Mouse (Mus musculus) thymus, postnatal 14 days (tissue): ENCODE measurements around the gene Rpl22l1.
"Not testable (repeated sequence)": the region's sequence is repeated elsewhere in the genome, so short reads cannot be mapped to it uniquely, and the experiment has no call there.

Source experiments
- DNase-seq: peaks from one replicate; pipeline ENCODE4 v3.0.0; 2021

The Rpl22l1 gene

DNA sequence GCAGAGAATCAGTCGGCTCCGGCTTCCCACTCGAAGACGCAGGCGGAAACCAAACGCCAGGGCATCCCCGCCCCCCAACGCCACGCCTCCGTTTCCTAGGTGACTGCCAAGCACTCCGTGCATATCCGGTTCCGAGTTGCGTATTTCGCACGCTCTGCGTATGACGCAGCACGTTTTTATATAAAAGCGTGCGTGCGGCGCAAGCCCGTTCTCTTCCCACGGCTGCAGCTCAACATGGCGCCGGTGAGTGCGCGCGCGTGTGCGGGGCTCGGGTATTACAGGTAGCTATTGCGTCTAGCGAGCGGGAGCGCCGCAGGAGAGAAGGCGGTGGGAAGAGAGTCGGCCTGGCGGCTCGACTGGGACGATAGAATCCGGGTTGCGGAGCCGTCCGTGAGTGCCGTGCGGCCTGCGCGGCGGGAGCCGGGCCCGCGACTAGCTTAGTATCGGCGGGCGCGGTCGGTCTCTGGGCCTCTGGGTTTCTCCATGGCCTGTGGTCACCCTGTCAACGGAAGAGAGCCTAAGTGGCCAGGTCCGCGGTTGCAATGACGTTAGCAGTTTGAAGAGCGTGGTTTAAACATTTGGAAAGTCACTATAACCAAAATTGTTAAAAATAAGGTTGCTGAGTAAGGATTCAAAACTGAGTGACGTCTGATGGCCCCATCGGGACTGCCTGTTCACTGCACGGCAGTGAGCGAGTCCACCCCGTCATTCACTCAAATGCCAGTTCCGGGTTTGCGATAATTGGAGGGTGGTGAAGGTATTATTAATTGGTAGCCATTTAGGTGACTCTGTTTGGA is at the start of gene Rpl22l1:
TSS of gene Rpl22l1 (plus strand) at position 136 of the 797 bp plus-strand sequence.
- peak; percentile 100 for DNase-seq

DNA sequence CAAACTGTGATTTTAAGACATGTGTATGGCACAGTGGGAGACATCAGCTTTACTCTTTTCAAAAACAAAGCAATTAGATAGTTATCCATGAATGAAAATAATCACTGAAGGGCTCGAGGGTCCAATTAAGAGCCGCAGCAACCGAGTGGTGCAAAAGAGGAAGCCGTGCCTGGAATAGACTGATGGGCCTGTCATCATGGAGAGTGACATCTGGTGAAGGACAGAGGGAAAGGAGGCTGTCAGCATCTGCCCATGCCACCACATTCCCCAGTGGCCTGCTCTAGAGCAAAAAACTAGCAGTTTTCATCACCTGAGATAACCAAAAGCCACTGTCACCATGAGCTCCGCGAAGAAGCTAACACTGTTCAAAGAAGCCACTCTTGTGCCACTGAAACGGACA is 49.8 kb upstream of the Rpl22l1 start:
- no peak for DNase-seq

DNA sequence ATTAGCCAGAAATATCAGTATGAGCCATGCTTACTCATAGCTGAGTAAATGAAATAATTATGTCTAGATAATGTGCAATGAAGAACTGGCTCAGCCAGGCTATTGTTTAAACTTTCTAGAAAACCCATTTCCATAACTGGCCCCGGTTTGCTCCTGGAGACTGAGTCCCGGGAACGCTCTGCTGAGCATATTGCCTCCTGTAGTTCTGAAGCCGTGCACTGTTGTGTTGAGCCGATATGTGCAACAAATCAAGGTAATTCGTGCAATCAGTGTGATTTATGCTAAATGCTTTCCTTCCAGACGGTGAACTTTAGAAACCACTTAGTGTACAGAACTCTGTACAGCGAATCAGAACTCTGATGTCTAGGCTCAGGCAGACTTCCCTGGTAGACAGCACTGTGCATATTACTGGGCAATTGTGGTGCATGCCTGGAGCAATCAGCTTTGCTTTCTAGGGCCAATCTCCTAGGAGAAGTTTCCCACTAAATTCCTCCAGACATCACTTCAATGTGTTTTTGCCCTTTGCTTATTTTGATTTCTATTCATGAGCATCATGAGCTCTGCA is 43.9 kb upstream of the Rpl22l1 start:
- DNase-seq = no peak

DNA sequence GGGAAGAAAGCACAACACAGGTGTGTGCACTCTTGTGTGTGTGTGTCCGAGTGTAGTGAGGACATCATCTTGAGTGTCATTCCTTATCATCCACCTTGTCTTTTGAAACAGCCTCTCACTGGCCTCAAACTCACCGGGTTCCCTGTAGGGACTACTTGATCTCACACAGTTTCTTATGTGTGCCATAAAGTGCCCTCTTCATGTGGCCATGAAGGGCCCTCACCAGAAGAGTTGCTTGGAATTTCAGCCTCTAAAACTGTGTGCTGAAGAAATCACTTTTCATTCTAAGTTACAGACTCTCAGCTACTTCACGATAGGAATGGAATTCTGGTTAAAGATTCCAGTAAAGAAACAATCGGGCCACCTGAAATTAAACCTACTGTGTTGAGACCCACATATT is 38.3 kb upstream of the Rpl22l1 start:
- DNase-seq = no peak

DNA sequence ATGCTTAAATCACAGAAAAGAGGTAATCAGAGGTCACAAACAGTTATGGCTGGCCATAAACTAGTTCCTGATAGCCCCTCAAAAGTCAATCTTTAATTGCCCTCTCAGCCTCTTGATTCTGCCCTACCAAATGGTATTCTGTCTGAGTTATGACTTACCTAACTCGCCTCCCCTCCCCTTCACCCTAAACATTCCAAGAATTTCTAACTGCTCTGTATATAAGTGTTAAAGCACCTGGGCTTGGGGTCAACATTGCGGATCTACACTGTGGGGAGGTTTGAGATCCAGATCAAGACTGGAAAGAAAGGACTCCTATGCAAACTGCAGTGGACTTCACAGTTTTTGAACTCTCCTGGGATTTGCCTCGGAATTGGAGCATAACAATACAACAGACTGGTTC is 37.0 kb upstream of the Rpl22l1 start:
- no peak for DNase-seq

DNA sequence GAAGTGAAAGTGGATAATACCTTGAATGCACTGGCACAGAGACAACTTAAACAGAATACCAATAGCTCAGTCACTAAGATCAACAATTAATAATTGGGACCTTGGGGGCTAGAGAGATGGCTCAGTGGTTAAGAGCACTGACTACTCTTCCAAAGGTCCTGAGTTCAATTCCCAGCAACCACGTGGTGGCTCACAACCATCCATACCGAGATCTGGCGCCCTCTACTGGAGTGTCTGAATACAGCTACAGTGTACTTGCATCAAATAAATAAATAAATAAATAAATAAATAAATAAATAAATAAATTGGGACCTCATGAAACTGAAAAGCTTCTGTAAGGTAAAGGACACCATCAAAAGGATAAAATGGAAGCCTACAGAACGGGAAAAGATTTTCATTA is 32.3 kb upstream of the Rpl22l1 start:
- DNase-seq = not testable (repeated sequence)

DNA sequence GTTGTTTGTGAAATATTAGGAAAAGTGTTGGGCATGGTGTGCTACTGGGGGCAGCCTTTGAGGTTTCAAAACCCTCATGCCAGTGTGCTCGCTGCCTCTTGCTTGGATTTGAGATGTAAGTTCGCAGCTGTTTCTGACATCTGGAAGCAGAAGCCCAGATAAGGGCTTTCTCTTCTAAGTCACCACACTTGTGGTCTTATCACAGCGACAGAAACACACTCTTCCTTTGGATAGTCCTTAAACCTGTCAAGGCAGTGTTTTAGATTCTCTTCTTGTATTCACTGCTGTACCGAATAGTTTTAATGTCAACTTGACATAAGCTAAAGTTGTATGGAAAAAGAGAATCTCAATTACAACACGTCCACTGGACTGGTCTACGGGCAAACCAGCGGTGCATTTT is 29.9 kb upstream of the Rpl22l1 start:
- DNase-seq = no peak

DNA sequence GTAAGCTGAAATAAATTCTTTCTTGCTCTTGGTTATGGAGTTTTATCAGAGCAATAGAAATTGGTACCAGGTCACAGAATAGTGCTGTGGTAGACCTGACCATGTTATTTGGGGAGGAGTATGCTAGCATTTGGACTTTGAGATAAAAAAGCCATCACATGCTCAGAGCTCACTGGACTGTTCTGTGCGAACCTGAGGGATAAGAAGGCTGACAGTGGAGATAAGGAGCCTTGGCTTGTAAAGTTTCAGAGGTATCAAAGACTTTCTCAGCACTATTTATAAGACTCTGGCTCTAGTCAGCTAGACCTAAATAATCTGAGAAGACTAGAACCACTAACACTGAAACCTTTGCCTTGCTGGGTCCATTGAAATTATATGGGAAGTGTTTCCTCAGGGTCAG is 29.3 kb upstream of the Rpl22l1 start:
- no peak for DNase-seq

DNA sequence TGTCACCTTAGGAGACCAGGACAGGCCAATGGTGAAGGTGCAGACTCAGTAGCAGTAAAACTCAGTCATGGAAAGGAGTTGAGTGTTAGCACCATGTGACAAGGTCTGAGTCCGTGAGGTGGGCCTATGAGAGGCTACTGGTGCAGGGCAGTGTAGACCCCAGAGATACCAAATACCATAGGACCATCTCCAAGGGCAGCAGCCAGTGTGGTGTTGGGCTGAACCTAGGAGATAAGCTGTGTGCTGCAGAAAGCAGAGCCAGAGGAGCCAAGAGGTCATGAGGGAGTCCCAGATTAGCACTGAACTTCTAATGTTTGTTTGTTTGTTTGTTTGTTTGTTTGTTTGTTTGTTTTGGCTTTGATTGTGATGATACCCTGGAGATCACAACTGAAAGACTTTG is 28.7 kb upstream of the Rpl22l1 start:
- no peak for DNase-seq

DNA sequence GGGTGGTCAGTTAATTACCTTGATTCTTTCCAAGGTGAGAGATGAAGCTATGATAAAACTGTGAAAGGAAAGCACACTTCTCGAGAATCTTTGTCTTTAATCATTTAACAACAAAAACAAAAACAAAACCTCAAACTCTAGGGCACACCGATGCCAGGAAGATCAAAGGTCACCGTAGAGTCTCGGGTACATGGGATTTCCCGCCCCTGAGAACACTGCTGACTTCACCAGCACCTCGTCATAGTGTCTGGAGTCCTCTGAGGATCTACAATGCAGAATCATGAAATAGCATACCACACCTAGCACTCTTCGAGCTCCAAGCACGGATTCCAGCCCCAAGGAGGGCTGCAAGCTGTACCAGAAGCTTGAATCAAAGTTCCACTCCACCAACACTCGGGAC is 24.7 kb upstream of the Rpl22l1 start:
- no peak for DNase-seq

DNA sequence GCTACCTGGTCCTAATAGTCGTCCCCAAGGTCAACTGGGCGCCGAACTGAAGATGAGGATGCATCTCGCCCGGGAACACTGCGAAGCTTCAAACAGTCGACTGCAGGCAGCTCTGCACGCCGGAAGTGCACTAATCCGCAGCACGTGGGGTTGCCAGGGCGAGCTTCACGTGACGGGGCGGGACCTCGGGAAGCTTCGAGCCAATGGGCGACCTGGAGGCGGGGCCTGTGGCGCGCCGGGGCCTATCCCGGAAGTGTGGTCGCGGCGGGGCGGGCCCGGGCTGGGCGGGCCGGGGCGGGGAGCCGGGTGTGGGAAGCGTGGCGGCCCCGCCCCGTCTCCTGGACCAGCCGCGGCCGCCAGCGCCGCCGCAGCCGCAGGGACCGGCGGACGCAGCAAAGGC is 24.2 kb upstream of the Rpl22l1 start, which contains the start of gene Eif5a2:
TSS of gene Eif5a2 (plus strand) at position 283 of the 400 bp plus-strand sequence.
- DNase-seq = peak; percentile 98

DNA sequence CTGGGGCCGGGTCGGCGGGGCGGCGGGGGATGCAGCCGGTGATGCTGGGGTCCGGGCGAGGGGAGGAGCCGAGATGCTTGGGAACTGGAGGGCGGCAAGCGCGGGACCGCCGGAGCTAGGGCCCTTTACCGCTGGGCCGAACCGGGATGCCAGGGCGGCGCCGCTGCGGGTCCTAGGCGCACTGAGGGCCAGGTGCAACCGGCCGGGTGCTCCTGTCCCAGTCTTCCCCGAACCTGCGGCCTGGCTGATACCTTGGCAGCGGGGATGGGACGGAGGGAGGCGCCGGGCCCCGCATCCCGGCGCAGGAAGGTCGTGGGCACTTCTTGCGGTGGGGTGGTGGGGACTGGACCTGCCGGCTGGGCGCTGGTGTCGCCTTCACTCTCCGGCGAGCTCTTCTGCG is 23.8 kb upstream of the Rpl22l1 start:
- no peak for DNase-seq

DNA sequence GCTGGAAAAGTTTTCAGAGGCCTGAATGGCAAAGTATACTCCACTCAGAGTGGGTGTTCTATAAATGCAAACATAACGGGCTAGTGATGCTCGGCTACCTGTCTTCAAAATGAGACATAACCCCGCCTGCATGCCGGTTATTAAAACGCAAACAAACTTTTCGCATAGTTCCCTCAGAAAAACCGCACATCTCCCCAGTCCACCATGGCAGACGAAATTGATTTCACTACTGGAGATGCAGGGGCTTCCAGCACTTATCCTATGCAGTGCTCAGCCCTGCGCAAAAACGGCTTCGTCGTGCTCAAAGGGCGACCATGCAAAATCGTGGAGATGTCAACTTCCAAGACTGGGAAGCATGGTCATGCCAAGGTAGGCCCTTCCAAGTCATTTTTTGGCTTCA is 23.4 kb upstream of the Rpl22l1 start:
- no peak for DNase-seq

DNA sequence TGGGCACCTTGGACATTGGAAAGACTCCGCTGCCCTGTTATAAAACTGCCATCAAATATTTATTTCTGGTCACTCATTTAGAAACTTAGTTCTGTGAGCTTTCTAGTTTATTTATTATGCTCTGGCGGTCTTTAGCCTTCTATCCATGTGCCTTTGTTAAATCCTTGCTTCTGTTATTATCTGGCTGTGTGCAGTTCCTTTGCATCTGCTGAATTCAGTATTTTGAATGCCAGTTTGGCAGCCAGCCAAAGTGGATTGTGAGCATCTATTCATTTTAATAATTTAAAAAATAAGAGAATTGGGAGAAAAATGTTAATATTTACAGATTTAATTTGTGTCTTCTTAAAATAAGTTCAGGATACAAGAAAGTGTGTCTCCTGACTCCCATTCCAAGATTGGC is 21.1 kb upstream of the Rpl22l1 start:
- no peak for DNase-seq

DNA sequence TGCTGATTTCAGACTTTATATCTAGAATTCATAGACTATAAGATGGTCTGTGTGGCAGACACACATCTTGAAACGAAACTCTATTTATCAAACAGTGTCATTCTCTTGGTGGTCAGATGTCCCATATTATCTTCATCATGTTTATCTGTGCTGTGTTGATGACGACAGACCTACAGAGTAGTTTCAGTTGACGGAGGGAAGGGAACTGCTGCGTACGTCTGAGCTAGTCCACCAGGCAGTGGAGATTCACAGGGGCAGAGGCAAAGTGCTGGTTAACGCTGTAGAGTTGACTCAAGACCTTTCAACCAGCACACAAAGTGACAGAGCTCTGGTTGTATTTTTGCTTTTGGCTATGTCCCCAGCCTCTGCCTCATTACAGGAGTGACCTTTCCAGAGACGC is 10.4 kb upstream of the Rpl22l1 start:
- no peak for DNase-seq

DNA sequence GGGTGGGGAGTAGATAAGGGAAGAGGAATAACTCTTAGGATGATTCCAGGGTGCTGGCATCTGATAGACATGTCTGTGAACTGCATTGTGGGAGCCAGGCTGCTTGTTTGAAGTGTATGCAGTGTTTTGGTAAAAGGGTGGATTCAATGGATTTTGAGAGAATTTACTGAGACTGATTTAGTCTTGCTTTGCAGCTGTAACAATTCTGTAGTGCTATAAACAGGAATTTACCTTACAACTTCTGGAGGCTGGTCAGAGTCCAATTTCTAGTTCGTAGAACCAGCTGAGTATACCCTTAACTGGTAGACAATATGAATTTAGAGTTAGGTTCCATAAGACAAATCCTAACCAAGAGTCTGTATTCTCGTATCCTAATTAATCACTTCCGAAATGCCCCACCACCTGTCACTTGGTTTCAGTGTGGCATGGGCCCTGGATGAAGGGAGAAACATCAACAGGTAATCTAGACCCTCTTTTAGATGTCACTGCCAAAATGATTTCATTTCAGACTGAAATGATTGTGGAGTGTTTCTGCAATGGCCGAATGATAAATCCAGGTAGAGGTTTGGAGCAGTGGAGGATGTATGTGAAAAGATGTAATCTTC is 2.9 kb downstream of the Rpl22l1 start:
- no peak for DNase-seq

DNA sequence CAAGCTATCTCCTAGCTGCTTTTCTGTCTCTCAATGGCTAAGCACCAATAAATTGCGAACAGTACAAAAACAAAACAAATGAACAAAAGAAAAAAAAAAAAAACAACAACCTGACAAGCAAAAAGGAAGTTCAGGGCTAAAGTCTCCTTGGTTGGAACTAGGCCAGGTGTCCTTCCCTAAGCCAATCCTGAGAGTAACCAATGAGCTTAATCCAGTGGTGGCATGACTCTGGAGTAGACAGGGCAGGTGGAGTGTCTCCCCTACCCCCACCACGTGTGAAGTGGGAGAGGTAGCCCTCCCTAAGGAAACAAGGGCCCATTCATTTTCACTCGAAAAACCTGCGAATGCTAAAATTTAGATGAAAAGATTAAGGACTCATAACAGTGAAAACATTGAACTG is 6.2 kb downstream of the Rpl22l1 start:
- DNase-seq = no peak

DNA sequence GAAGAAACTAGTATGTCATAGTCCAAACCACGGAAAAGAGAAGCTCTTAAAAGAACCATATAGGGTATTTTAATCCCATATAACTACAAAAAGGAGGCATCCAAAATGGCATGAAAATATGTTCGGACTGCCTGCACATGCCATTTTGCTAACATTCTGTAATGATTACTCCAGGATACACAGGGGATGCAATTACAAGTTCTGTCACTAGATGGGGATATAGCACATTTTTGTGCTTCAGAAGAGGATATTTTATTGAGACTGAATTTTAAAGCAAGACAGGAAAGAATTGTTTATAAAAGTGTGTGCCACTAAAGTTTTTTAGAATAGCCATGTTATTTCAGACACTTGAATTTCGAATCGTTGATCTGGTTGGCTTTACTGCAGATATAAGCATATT is 9.1 kb downstream of the Rpl22l1 start:
- DNase-seq = peak; percentile 13

DNA sequence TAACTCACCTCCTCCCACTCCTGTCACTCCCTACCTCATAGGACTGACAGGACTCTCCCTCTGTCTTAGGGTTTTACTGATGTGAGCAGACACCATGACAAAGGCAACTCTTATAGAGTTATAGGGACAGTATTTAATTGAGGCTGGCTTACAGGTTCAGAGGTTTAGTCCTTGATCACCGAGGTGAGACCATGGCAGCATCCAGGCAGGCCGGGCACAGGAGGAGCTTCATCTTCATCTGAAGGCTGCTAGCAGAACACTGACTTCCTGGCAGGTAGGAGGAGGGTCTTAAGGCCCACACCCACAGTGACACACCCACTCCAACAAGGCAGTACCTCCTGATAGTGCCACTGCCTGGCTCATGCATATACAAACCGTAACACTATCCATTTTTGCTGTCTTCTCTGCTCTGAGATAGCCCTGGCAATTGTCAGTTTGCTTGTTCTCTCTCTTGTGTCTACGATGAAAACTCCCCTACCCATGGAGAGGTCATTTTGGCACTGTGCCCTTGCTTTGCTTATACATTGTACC is 10.8 kb downstream of the Rpl22l1 start:
- no peak for DNase-seq

DNA sequence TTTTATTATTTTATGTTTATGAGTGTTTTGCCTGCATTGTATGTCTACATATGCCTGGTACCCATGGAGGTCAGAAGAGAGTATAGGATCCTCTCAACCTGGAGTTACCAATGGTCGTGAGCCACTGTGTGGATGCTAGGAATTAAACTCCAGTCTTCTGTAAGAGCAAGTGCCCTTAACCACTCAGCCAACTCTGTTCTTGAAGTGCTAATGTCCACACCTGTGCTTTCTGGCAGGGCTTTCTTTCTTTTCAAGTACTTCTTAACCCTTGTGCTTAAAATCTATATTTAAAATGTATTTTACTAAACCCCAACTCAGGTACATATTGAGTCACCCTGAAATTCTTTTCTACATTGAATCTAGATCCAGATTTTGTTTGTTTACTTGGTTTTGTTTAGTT is 21.0 kb downstream of the Rpl22l1 start:
- DNase-seq = no peak

DNA sequence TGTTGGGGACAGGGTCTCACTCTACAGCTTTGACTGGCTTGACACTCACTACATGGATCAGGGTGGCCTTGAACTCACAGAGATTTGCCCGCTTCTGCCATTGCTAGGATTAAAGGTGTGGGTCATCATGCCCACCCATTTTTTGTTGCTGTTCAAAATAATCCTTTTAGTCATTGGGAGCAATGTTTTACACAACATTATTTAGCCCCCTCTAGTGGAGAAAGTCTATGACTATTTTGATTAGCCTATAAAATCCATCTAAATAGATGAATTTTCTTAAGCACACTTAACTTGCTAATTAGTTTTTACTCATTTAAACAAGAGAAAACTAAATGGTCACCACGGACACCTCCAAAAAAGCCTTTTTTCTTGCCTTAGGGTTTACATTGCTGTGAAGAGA is 22.4 kb downstream of the Rpl22l1 start:
- DNase-seq = no peak

DNA sequence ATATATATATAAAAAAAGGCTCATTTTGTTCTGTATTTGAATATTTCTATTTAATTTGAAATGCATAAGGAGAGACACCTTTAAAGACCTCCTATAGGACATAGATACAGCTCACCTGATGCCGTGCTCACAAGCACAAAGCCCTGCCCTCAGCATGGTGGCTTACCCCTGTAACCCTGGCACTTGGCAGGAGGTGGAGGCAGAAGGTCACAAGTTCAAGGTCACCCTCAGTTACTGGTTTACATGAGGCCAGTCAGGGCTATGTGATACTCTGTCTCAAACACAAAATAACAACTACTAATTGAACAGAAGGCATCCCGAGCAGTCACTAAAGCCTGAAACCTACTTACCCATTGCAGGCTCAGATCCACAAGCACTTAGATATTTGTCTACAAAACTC is 24.2 kb downstream of the Rpl22l1 start:
- no peak for DNase-seq

DNA sequence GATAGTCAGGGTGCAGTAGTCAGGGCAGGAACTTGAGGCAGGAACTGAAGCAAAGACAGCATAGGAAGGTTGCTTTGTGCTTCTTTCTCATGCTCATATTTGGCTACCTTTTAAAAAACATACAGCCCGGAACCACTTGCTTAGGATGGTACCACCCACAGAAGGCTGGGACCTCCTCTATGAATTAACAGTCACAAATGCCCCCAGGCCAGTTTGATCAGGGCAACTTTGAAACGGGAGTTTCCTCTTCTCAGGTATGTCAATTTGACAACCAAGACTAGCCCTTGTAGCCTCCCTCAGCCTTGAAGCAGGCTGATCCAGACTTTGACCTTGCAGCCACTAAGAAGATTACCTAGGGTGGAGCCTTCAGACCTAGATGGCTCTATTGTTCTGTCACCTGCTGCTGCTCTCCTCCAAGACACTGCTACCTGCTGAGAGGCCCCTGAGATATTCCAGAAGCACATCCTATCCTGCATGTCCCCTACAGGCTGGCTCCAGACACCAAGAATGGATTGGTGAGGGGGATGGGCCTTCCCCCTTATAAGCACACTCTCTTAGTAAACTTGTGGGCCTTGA is 31.6 kb downstream of the Rpl22l1 start:
- no peak for DNase-seq
